Comparison of ENCODE assay signal across 8 mouse cellular contexts in genomic region chr4:141238492-141239387, GRCm38 (mm10). TPM values are rescaled to one million over a fixed set of nuclear protein-coding genes. Genes with fewer than 3 reads are reported as not detected.
A peak's percentile ranks its signal among the peaks of the same experiment; 100 is the strongest.
DNase-seq lines count a peak whose midpoint lies in the region; ATAC-seq and TF ChIP-seq lines count a peak whose summit lies in the region.

No protein-coding gene starts in this region.

- no peaks in the 10 kb centered on the region for H3K9me3 ChIP-seq in CH12.LX (replicated peaks; ENCODE audit: low read length)
- H3K9me3 ChIP-seq in forebrain, embryonic 16.5 days (ENCODE audit: control insufficient read depth, low read length) = no peaks in the 10 kb centered on the region
- no peaks in the 10 kb centered on the region for H3K9me3 ChIP-seq in liver, embryonic 15.5 days (replicated peaks)

- intact Hi-C loops in gastrocnemius, postnatal 14 days (cut with DNase I; ENCODE audit: low total_unique reads) = no loop called here
- intact Hi-C loops in gastrocnemius, postnatal 36 days (cut with DNase I) = no loop called here

- peak; percentile 1 for DNase-seq in gastrocnemius, postnatal 14 days
- DNase-seq in gastrocnemius, postnatal 36 days = no peak
- DNase-seq in CH12.LX (ENCODE audit: extremely low read depth) = no peak
- DNase-seq in layer of hippocampus, adult 9-11 months = no peak
- no peak for DNase-seq in thymus, postnatal 25 days
- no peak for DNase-seq in thymus, adult 18-20 months

- WGBS in forebrain, embryonic 16.5 days = 3% methylated on average over 20 of the region's 20 CpGs
- WGBS in liver, embryonic 15.5 days (ENCODE audit: insufficient replicate concordance) = 6% methylated on average over 20 of the region's 20 CpGs

- H3K79me2 ChIP-seq in CH12.LX (replicated peaks; ENCODE audit: control insufficient read depth, extremely low read depth, insufficient read depth, poor library complexity, severe bottlenecking) = no peaks in the 10 kb centered on the region

- TF ChIP-seq EP300 in CH12.LX (IDR thresholded peaks at IDR 0.05; ENCODE audit: low read length) = no peak

- in situ Hi-C loops in CH12.LX (cut with MboI; ENCODE audit: low pct_ligation_motif_present, low pct_unique_long_range_greater_than_20kb, low sequenced_read_pairs) = no loop called here

- peaks cover 2 to 10% of the 10 kb centered on the region in 2 experiments; a peak in 2 of 4 replicates for H3K4me1 ChIP-seq in CH12.LX (ENCODE audit: control insufficient read depth in 1 of 2, insufficient read depth in 2 of 2)
- peaks cover 18% of the 10 kb centered on the region for H3K4me1 ChIP-seq in forebrain, embryonic 16.5 days (replicated peaks; ENCODE audit: control insufficient read depth, insufficient read depth, low read length)
- peaks cover 26% of the 10 kb centered on the region for H3K4me1 ChIP-seq in liver, embryonic 15.5 days (replicated peaks)

- H3K9ac ChIP-seq in CH12.LX (ENCODE audit: insufficient read depth, low read depth) = no peak overlapping the region
- peak overlapping the region; percentile 23 for H3K9ac ChIP-seq in forebrain, embryonic 16.5 days (replicated peaks; ENCODE audit: low read depth, low read length)
- H3K9ac ChIP-seq in liver, embryonic 15.5 days = no peak overlapping the region

- no peak for TF ChIP-seq POLR2A in CH12.LX (IDR thresholded peaks at IDR 0.05; ENCODE audit: low read depth, low read length)

- peaks cover 84% of the 10 kb centered on the region for H3K27me3 ChIP-seq in CH12.LX (replicated peaks)
- H3K27me3 ChIP-seq in forebrain, embryonic 16.5 days (replicated peaks; ENCODE audit: control insufficient read depth, insufficient read depth, low read length) = peaks cover 14% of the 10 kb centered on the region
- peaks cover 79% of the 10 kb centered on the region for H3K27me3 ChIP-seq in liver, embryonic 15.5 days

- H3K27ac ChIP-seq in CH12.LX (ENCODE audit: insufficient read depth, low read depth) = no peak overlapping the region
- no peak overlapping the region for H3K27ac ChIP-seq in forebrain, embryonic 16.5 days (ENCODE audit: low read length)
- no peak overlapping the region for H3K27ac ChIP-seq in liver, embryonic 15.5 days (replicated peaks)

- dilution Hi-C loops in CH12.LX (cut with MboI; ENCODE audit: extremely low pct_ligation_motif_present, extremely low pct_unique_long_range_greater_than_20kb, low sequenced_read_pairs) = no loop called here

- peak overlapping the region in 1 of 3 experiments; percentile 42 for H3K4me3 ChIP-seq in CH12.LX (replicated peaks in 1 of 3; ENCODE audit: low read depth in 2 of 3, low read length in 2 of 3, poor library complexity in 1 of 3)
- peak overlapping the region; percentile 37 for H3K4me3 ChIP-seq in forebrain, embryonic 16.5 days (replicated peaks; ENCODE audit: low read length)
- peak overlapping the region; percentile 39 for H3K4me3 ChIP-seq in liver, embryonic 15.5 days (replicated peaks)

- no peaks in the 10 kb centered on the region for H3K36me3 ChIP-seq in CH12.LX (replicated peaks in 1 of 2; ENCODE audit: control insufficient read depth in 1 of 2, insufficient read depth in 1 of 2, low read length in 1 of 2)
- no peaks in the 10 kb centered on the region for H3K36me3 ChIP-seq in forebrain, embryonic 16.5 days (ENCODE audit: control insufficient read depth, insufficient read depth)
- H3K36me3 ChIP-seq in liver, embryonic 15.5 days (replicated peaks) = no peaks in the 10 kb centered on the region

- peak overlapping the region; percentile 52 for H3K4me2 ChIP-seq in CH12.LX (ENCODE audit: insufficient read depth, low read depth, poor library complexity, severe bottlenecking)
- H3K4me2 ChIP-seq in forebrain, embryonic 16.5 days (ENCODE audit: low read length) = peak overlapping the region; percentile 56
- peak overlapping the region; percentile 66 for H3K4me2 ChIP-seq in liver, embryonic 15.5 days

- TF ChIP-seq CTCF in CH12.LX (conservative IDR thresholded peaks at IDR 0.05 in 1 of 2, IDR thresholded peaks at IDR 0.05 in 1 of 2; ENCODE audit: low read depth in 2 of 2, low read length in 2 of 2) = no peak

- TF ChIP-seq RAD21 in CH12.LX (IDR thresholded peaks at IDR 0.05; ENCODE audit: low read depth, low read length) = no peak

- ATAC-seq in forebrain, embryonic 16.5 days = no peak
- ATAC-seq in liver, embryonic 15.5 days (ENCODE audit: insufficient read depth) = no peak

TF ChIP-seq in CH12.LX, 34 proteins besides CTCF, POLR2A, EP300 and RAD21:
- TF ChIP-seq HCFC1 (IDR thresholded peaks at IDR 0.05; ENCODE audit: low read depth, low read length) (no peak), MAFK (IDR thresholded peaks at IDR 0.05; ENCODE audit: insufficient replicate concordance, low read length) (peak; percentile 90)

RNA-seq across cellular contexts. Expression of gene Arhgef19, which starts 0.6 kb away (rescaled TPM):
- total RNA-seq in gastrocnemius, postnatal 14 days (2021) = 1 to 10 TPM; 1.3 to 1.4 TPM
- total RNA-seq in gastrocnemius, postnatal 36 days (2021) = under 1 TPM; 0.26 to 0.69 TPM
- total RNA-seq in CH12.LX (2012; rRNA removed) (0.08 and 0.21 TPM in 2 replicates), CH12.LX (2014; rRNA removed) (0.15 TPM in 1 of 2 replicates, not detected in the other)
- 0.19 and 0.40 TPM in 2 replicates for polyA plus RNA-seq in CH12.LX (2012; ENCODE audit: insufficient read length, low read depth)
- polyA plus RNA-seq in forebrain, embryonic 16.5 days (2015; fragmentation: Nextera tagmentation; extraction: Ambion mirVana) = 0.71 and 1.1 TPM in 2 replicates
- polyA plus RNA-seq in liver, embryonic 15.5 days (2015; fragmentation: Nextera tagmentation; extraction: Ambion mirVana) = 1.5 TPM in 2 replicates

RNA-seq across cellular contexts. Expression of gene Rsg1, which starts 25.0 kb away (rescaled TPM):
- under 1 TPM; 0.21 to 0.38 TPM for total RNA-seq in gastrocnemius, postnatal 14 days (2021)
- total RNA-seq in gastrocnemius, postnatal 36 days (2021) = not detected
- total RNA-seq in CH12.LX (2012; rRNA removed) (4.5 and 5.3 TPM in 2 replicates), CH12.LX (2014; rRNA removed) (1.0 and 1.1 TPM in 2 replicates)
- 2.8 and 3.2 TPM in 2 replicates for polyA plus RNA-seq in CH12.LX (2012; ENCODE audit: insufficient read length, low read depth)
- polyA plus RNA-seq in forebrain, embryonic 16.5 days (2015; fragmentation: Nextera tagmentation; extraction: Ambion mirVana) = 8.3 and 11.0 TPM in 2 replicates
- 1.2 and 1.4 TPM in 2 replicates for polyA plus RNA-seq in liver, embryonic 15.5 days (2015; fragmentation: Nextera tagmentation; extraction: Ambion mirVana)
